Mouse (Mus musculus): Measurements from ENCODE around the gene Krt13. TPM values are rescaled to one million over a fixed set of nuclear protein-coding genes. Genes with fewer than 3 reads are reported as not detected.

Gene Krt13
- total and polyA plus RNA-seq, 2 experiments from 2014 or later: not detected

DNA sequence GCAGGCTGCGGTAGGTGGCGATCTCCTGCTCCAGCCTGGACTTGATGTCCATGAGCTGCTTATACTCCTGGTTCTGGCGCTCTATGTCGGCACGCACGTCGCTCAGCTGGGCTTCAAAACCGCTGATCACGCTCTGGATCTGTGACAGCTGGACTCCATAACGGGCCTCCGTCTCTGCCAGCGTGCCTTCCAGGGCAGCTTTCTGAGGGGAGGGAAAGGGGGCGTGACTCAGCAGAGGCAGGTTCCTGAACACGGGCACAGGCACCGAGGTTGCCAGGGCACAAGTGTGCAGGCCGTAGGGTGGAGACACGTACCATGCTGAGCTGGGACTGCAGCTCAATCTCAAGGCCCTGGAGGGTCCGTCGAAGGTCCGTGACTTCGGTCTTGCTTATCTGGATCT, 19.6 kb upstream of the Krt13 start:
- peaks cover 12% of the 10 kb centered on the region; the same call in 1 of the 2 replicates for H3K27me3 ChIP-seq (ENCODE audit: insufficient read depth, low read length)
- no peak overlapping the region for H3K4me3 ChIP-seq (ENCODE audit: low read length)
- DNase-seq (ENCODE audit: low spot score) (no peak), ATAC-seq (no peak)
- no peaks in the 10 kb centered on the region for H3K36me3 ChIP-seq (ENCODE audit: insufficient read depth, low read length)
- 78% methylated on average over 21 of the region's 21 CpGs for WGBS
- H3K4me1 ChIP-seq (ENCODE audit: insufficient read depth, low read length): 0 out of 2 replicates have a peak, but pooled peaks cover 9% of the 10 kb centered on the region
- H3K9me3 ChIP-seq (ENCODE audit: low read length): no peaks in the 10 kb centered on the region
- no peak overlapping the region for H3K9ac ChIP-seq (replicated peaks; ENCODE audit: low read length)
- H3K4me2 ChIP-seq (ENCODE audit: low read depth, low read length): no peak overlapping the region
- no peak overlapping the region for H3K27ac ChIP-seq
- TF ChIP-seq CTCF (IDR thresholded peaks at IDR 0.05; ENCODE audit: low read depth): no peak

DNA sequence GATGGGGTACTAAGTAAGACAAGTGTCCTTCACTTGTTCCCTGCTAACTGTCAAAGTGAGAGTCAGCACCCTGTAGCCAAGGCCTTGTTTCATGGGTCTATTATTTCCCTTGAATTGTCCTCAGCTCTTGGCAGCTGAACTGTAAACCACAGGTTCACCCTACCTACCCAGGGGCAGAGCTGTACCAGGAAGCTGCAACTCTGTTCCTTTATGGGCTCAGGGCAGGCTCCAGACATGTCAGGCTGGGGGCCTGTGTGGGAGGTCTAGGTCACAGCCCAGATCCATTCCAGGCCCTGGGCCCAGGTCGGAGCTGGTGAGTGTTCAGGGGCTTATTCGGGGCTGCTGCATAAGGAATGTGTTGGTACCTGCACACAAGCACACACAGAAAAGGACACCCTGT, 18.0 kb upstream of the Krt13 start:
- no peak for TF ChIP-seq CTCF (IDR thresholded peaks at IDR 0.05; ENCODE audit: low read depth)
- Histone ChIP-seq H3K4me1 (ENCODE audit: insufficient read depth, low read length) (0 out of 2 replicates have a peak, but pooled peaks cover 5% of the 10 kb centered on the region), H3K9ac (replicated peaks; ENCODE audit: low read length) (no peak overlapping the region), H3K27me3 (ENCODE audit: insufficient read depth, low read length) (no peaks in the 10 kb centered on the region), H3K9me3 (ENCODE audit: low read length) (no peaks in the 10 kb centered on the region), H3K4me3 (ENCODE audit: low read length) (no peak overlapping the region), H3K4me2 (ENCODE audit: low read depth, low read length) (no peak overlapping the region), H3K27ac (no peak overlapping the region), H3K36me3 (ENCODE audit: insufficient read depth, low read length) (no peaks in the 10 kb centered on the region)
- 85% methylated on average over 2 of the region's 2 CpGs for WGBS
- ATAC-seq: no peak
- no peak for DNase-seq (ENCODE audit: low spot score)

DNA sequence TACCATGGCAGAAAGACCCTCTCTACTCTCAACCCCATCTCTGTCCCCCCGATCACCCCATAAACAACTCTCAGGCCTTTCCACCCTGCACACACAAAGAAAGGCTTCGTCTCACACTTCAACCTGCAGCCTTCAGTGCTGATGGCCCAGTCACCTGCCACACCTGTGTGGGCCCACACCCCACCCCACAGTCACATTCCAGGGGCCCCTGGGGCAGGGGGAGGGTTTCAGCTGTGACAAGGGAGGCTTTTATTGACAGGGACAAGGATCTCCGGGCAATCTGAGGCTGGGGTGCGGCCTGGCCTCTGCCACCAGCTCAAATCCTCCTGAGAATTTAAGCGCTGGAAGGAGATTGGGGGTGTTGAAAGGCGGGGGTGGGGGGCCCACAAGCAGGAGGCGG, 17.4 kb upstream of the Krt13 start:
- Histone ChIP-seq H3K4me1 (ENCODE audit: insufficient read depth, low read length) (0 out of 2 replicates have a peak, but pooled peaks cover 5% of the 10 kb centered on the region), H3K9me3 (ENCODE audit: low read length) (no peaks in the 10 kb centered on the region), H3K4me2 (ENCODE audit: low read depth, low read length) (no peak overlapping the region), H3K9ac (replicated peaks; ENCODE audit: low read length) (no peak overlapping the region), H3K36me3 (ENCODE audit: insufficient read depth, low read length) (no peaks in the 10 kb centered on the region), H3K27ac (no peak overlapping the region), H3K4me3 (ENCODE audit: low read length) (no peak overlapping the region), H3K27me3 (ENCODE audit: insufficient read depth, low read length) (no peaks in the 10 kb centered on the region)
- ATAC-seq (no peak), DNase-seq (ENCODE audit: low spot score) (no peak)
- TF ChIP-seq CTCF (IDR thresholded peaks at IDR 0.05; ENCODE audit: low read depth): no peak
- 52% methylated on average over 7 of the region's 7 CpGs for WGBS

DNA sequence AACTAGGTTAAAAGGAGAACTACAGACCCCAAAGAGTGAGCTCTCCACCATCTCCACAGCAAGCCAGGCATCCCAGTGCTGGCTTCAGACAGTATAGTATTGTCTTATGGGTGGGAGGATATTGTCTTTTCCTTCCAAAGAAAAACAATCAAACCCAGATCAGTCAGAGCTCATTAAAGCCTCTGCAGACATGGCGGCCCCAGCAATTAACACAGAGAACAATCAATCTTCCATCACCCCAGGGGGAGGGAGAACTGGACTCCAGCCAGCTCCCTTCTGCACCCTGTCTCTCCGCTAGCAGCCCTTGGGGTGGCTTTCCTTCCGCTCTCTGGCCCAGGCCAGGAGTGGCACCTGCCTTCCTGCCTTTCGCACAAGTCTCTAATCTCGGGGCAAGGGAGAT, 16.3 kb upstream of the Krt13 start:
- H3K36me3 ChIP-seq (ENCODE audit: insufficient read depth, low read length): no peaks in the 10 kb centered on the region
- no peaks in the 10 kb centered on the region for H3K27me3 ChIP-seq (ENCODE audit: insufficient read depth, low read length)
- DNase-seq (ENCODE audit: low spot score): no peak
- H3K4me2 ChIP-seq (ENCODE audit: low read depth, low read length): no peak overlapping the region
- WGBS: 35% methylated on average over 5 of the region's 5 CpGs
- ATAC-seq: no peak
- H3K4me1 ChIP-seq (ENCODE audit: insufficient read depth, low read length): 0 out of 2 replicates have a peak, but pooled peaks cover 5% of the 10 kb centered on the region
- H3K9ac ChIP-seq (replicated peaks; ENCODE audit: low read length): no peak overlapping the region
- H3K27ac ChIP-seq: no peak overlapping the region
- no peak overlapping the region for H3K4me3 ChIP-seq (ENCODE audit: low read length)
- H3K9me3 ChIP-seq (ENCODE audit: low read length): no peaks in the 10 kb centered on the region
- no peak for TF ChIP-seq CTCF (IDR thresholded peaks at IDR 0.05; ENCODE audit: low read depth)

DNA sequence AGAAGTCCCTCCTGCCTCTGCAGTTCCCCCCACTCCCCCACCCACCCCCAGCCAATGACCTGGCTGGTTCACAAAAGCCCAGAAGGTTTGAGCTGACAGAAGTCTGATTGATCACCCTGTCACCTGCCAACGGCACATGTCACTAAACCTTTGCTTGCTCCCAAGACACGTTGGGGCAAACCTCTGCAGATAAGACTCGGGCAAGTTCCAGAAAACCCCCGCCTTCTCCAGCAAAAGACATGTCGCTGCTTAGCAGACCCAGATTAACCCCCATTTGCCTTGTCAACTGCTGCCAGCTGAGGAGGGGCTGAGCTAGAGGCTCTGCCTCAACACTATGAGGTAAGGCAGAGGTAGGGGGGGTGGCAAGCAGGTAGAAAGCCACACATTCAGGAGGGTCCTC, 15.2 kb upstream of the Krt13 start:
- Histone ChIP-seq H3K4me1 (ENCODE audit: insufficient read depth, low read length) (0 out of 2 replicates have a peak, but pooled peaks cover 5% of the 10 kb centered on the region), H3K27ac (no peak overlapping the region), H3K27me3 (ENCODE audit: insufficient read depth, low read length) (no peaks in the 10 kb centered on the region), H3K4me3 (ENCODE audit: low read length) (no peak overlapping the region), H3K4me2 (ENCODE audit: low read depth, low read length) (no peak overlapping the region), H3K36me3 (ENCODE audit: insufficient read depth, low read length) (no peaks in the 10 kb centered on the region), H3K9me3 (ENCODE audit: low read length) (no peaks in the 10 kb centered on the region), H3K9ac (replicated peaks; ENCODE audit: low read length) (no peak overlapping the region)
- DNase-seq (ENCODE audit: low spot score) (no peak), ATAC-seq (no peak)
- no peak for TF ChIP-seq CTCF (IDR thresholded peaks at IDR 0.05; ENCODE audit: low read depth)
- 43% methylated on average over 5 of the region's 5 CpGs for WGBS

DNA sequence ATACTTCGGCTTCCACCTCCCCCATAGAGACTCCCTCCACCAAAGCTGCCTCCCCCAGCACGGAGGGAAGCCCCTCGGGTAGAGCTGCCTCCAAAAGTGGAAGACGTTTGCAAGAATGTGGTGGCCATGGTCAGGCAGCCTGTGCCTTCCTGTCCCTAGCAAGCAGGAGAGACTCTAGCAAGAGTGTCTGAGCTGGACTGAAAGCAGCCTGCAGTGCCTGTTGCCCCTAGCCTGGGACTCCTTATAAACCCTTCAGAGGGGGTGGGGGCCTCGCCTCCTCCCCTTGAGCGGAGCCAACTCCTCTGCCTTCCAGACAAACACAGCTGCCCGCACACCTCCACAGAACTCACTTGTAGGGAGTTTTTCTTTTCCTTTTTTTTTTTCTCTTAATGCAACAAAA, 14.4 kb upstream of the Krt13 start, which contains the start of gene Krt15:
TSS of gene Krt15 (minus strand) at position 198 of the 400 bp plus-strand sequence.
- H3K4me2 ChIP-seq (ENCODE audit: low read depth, low read length): no peak within 1 kb of the TSS
- no peak within 1 kb of the TSS for H3K4me3 ChIP-seq (ENCODE audit: low read length)
- 0 out of 2 replicates have a peak, but pooled peaks cover 5% of the 10 kb centered on the region for H3K4me1 ChIP-seq (ENCODE audit: insufficient read depth, low read length)
- no peak within 1 kb of the TSS for H3K27ac ChIP-seq
- 70% methylated on average over 7 of the region's 7 CpGs for WGBS
- no peaks in the 10 kb centered on the region for H3K9me3 ChIP-seq (ENCODE audit: low read length)
- no peaks in the 10 kb centered on the region for H3K36me3 ChIP-seq (ENCODE audit: insufficient read depth, low read length)
- no peak within 1 kb of the TSS for H3K9ac ChIP-seq (replicated peaks; ENCODE audit: low read length)
- no peak for TF ChIP-seq CTCF (IDR thresholded peaks at IDR 0.05; ENCODE audit: low read depth)
- no peaks in the 10 kb centered on the region for H3K27me3 ChIP-seq (ENCODE audit: insufficient read depth, low read length)
- DNase-seq (ENCODE audit: low spot score) (no peak), ATAC-seq (no peak)

DNA sequence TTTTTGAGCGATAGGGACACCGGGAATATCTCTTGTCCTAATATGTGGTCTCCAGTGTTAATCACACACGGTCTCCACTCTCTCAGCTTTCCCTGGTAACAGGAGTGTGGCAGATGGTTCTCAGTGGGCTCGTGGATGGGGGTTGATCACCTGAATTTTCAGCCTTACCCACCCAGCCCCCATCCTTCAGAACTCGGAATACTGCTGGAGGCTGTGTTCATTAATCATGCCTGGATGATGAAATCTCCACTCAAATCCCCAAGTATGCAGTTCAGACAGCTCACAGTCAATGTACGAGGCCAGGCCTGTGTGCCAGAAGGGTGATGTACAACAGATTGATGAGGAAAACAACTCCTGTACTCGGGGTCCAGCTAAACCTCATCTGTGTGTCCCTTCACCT, 3.5 kb upstream of the Krt13 start:
- no peak for ATAC-seq
- Histone ChIP-seq H3K9ac (replicated peaks; ENCODE audit: low read length) (no peak overlapping the region), H3K27me3 (ENCODE audit: insufficient read depth, low read length) (no peaks in the 10 kb centered on the region), H3K4me2 (ENCODE audit: low read depth, low read length) (no peak overlapping the region), H3K4me1 (ENCODE audit: insufficient read depth, low read length) (no peaks in the 10 kb centered on the region), H3K27ac (no peak overlapping the region), H3K36me3 (ENCODE audit: insufficient read depth, low read length) (no peaks in the 10 kb centered on the region), H3K4me3 (ENCODE audit: low read length) (no peak overlapping the region), H3K9me3 (ENCODE audit: low read length) (no peaks in the 10 kb centered on the region)
- TF ChIP-seq CTCF (IDR thresholded peaks at IDR 0.05; ENCODE audit: low read depth): no peak
- no peak for DNase-seq (ENCODE audit: low spot score)
- WGBS: 63% methylated on average over 7 of the region's 7 CpGs

All from hindbrain, postnatal 0 days (tissue).